Mouse (Mus musculus): ENCODE measurements around the gene Gm14214. TPM values are rescaled to one million over a fixed set of nuclear protein-coding genes. Genes with fewer than 3 reads are reported as not detected.

Gene Gm14214
- not detected in 2 replicates for total RNA-seq (2012; rRNA removed)

DNA sequence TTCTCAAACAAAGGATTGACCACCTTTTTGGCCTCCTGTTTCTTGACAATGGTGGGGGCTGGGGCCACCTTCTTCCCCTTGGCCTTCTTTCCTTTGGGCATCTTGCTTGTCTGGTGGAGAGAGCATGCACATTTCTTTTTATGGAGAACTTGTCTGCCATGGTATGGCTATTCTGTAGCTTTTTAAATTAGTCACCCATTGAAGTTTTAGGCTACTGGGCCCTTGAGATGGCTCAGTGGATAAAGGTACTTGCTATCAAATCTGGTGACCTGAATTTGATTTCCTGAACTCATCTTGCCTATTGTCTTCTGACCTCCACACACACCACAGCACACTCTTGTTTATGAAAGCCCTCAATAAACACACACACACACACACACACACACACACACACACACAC is at the start of gene Gm14214:
Gene Gm14214, minus strand, starts transcription at position 101 of the 400 bp plus-strand sequence.
- no peak within 1 kb of the TSS for H3K27ac ChIP-seq (ENCODE audit: insufficient read depth, low read depth, low read length, poor library complexity, severe bottlenecking)
- no peak within 1 kb of the TSS for H3K9ac ChIP-seq (ENCODE audit: insufficient read depth, low read depth, low read length, poor library complexity, severe bottlenecking)
- H3K4me1 ChIP-seq (ENCODE audit: control insufficient read depth in 2 of 2, insufficient read depth in 2 of 2, low read length in 2 of 2, poor library complexity in 1 of 2), result no peaks in the 10 kb centered on the region
- TF ChIP-seq CHD2 (IDR thresholded peaks at IDR 0.05; ENCODE audit: low read depth, low read length) (no peak), ZNF384 (IDR thresholded peaks at IDR 0.05; ENCODE audit: low read depth, low read length) (no peak), HCFC1 (IDR thresholded peaks at IDR 0.05; ENCODE audit: borderline replicate concordance, insufficient read depth, low read length) (no peak), ZC3H11A (IDR thresholded peaks at IDR 0.05; ENCODE audit: borderline replicate concordance, low read depth, low read length) (no peak), MAFK (IDR thresholded peaks at IDR 0.05; ENCODE audit: insufficient read depth, low read depth, low read length) (no peak)
- H3K36me3 ChIP-seq (ENCODE audit: control insufficient read depth, insufficient read depth, low read length, poor library complexity, severe bottlenecking), result no peaks in the 10 kb centered on the region
- no peak for DNase-seq (ENCODE audit: low read depth, low spot score)
- H3K4me3 ChIP-seq (ENCODE audit: insufficient read depth in 1 of 2, low read depth in 1 of 2, low read length in 2 of 2, poor library complexity in 1 of 2, severe bottlenecking in 1 of 2), result no peak within 1 kb of the TSS
- in situ Hi-C loops (cut with MboI; ENCODE audit: low sequenced_read_pairs in 2 of 2, unreplicated experiment in 2 of 2), result no loop called here
- H3K9me3 ChIP-seq (ENCODE audit: control insufficient read depth, insufficient read depth, low read depth, low read length), result no peaks in the 10 kb centered on the region

DNA sequence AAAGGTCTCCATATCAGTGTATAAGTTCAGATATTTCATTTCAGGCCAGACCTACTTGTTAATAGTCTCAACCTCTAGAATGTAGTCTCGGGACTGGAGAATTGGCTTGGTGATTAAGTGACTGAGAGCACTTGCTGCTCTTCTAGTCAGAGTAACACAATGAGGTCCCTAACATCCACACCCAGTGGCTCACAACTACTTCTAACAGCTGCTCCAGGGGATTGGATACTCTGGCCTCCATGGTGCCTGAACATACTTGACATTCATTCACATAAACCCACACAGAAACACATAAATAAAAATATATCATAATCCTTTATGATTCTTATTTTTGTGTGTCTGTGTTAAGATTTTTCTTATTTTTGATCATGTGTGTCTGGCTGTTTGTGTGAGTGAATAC is 48.8 kb upstream of the Gm14214 start:
- in situ Hi-C loops (cut with MboI; ENCODE audit: low sequenced_read_pairs in 2 of 2, unreplicated experiment in 2 of 2), result no loop called here
- TF ChIP-seq CHD2 (IDR thresholded peaks at IDR 0.05; ENCODE audit: low read depth, low read length) (no peak), ZNF384 (IDR thresholded peaks at IDR 0.05; ENCODE audit: low read depth, low read length) (no peak), HCFC1 (IDR thresholded peaks at IDR 0.05; ENCODE audit: borderline replicate concordance, insufficient read depth, low read length) (no peak), ZC3H11A (IDR thresholded peaks at IDR 0.05; ENCODE audit: borderline replicate concordance, low read depth, low read length) (no peak), MAFK (IDR thresholded peaks at IDR 0.05; ENCODE audit: insufficient read depth, low read depth, low read length) (no peak)
- H3K36me3 ChIP-seq (ENCODE audit: control insufficient read depth, insufficient read depth, low read length, poor library complexity, severe bottlenecking), result no peaks in the 10 kb centered on the region
- H3K4me1 ChIP-seq (ENCODE audit: control insufficient read depth in 2 of 2, insufficient read depth in 2 of 2, low read length in 2 of 2, poor library complexity in 1 of 2), result no peaks in the 10 kb centered on the region; a peak in 1 of 4 replicates
- H3K9ac ChIP-seq (ENCODE audit: insufficient read depth, low read depth, low read length, poor library complexity, severe bottlenecking), result no peak overlapping the region
- H3K4me3 ChIP-seq (ENCODE audit: insufficient read depth in 1 of 2, low read depth in 1 of 2, low read length in 2 of 2, poor library complexity in 1 of 2, severe bottlenecking in 1 of 2), result no peak overlapping the region
- H3K9me3 ChIP-seq (ENCODE audit: control insufficient read depth, insufficient read depth, low read depth, low read length), result no peaks in the 10 kb centered on the region
- H3K27ac ChIP-seq (ENCODE audit: insufficient read depth, low read depth, low read length, poor library complexity, severe bottlenecking), result no peak overlapping the region
- DNase-seq (ENCODE audit: low read depth, low spot score), result no peak

DNA sequence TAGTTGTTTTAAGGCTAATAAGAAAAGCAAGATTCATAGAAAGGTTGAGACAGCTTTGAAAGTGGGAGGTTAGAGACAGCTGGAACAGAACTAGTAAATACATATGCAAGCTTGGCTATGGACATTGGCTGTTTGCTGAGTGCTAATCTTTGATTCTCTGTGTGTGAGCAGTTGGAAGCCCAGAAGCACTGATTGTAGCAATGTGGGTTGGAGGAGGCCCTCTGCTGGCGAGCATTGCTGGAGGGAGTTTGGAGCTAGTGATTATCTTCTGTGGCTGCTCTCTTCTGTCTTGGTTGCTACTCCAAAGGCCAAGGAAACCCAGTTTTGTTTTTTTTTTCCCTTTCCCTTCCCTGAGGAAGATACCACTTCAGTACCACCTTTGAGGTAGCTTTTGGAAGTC is 48.0 kb upstream of the Gm14214 start:
- TF ChIP-seq CHD2 (IDR thresholded peaks at IDR 0.05; ENCODE audit: low read depth, low read length) (no peak), ZC3H11A (IDR thresholded peaks at IDR 0.05; ENCODE audit: borderline replicate concordance, low read depth, low read length) (no peak), HCFC1 (IDR thresholded peaks at IDR 0.05; ENCODE audit: borderline replicate concordance, insufficient read depth, low read length) (no peak), ZNF384 (IDR thresholded peaks at IDR 0.05; ENCODE audit: low read depth, low read length) (no peak), MAFK (IDR thresholded peaks at IDR 0.05; ENCODE audit: insufficient read depth, low read depth, low read length) (no peak)
- in situ Hi-C loops (cut with MboI; ENCODE audit: low sequenced_read_pairs in 2 of 2, unreplicated experiment in 2 of 2), result no loop called here
- Histone ChIP-seq H3K4me1 (ENCODE audit: control insufficient read depth in 2 of 2, insufficient read depth in 2 of 2, low read length in 2 of 2, poor library complexity in 1 of 2) (no peaks in the 10 kb centered on the region; a peak in 1 of 4 replicates), H3K9ac (ENCODE audit: insufficient read depth, low read depth, low read length, poor library complexity, severe bottlenecking) (no peak overlapping the region), H3K4me3 (ENCODE audit: insufficient read depth in 1 of 2, low read depth in 1 of 2, low read length in 2 of 2, poor library complexity in 1 of 2, severe bottlenecking in 1 of 2) (no peak overlapping the region), H3K36me3 (ENCODE audit: control insufficient read depth, insufficient read depth, low read length, poor library complexity, severe bottlenecking) (no peaks in the 10 kb centered on the region), H3K27ac (ENCODE audit: insufficient read depth, low read depth, low read length, poor library complexity, severe bottlenecking) (no peak overlapping the region), H3K9me3 (ENCODE audit: control insufficient read depth, insufficient read depth, low read depth, low read length) (no peaks in the 10 kb centered on the region)
- peak; percentile 25 for DNase-seq (ENCODE audit: low read depth, low spot score)

DNA sequence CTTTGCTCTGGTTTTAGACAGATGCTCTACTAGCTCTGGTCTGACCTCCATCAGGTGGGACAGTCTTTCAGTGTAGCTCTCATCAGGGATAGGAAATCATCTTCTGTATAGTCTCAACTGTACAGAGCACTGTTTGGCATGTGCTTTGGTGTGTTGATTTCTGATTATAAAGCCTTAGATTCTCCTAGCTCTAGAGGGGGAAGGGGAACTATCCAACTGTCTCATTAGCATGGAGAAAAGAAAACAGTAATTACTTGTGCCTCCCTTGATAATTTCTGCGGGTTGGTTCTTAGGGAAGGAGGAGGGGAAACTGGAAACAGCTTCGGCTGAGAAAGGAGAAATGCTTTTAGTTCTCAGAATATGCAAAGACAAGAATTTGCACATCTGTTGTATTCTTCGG is 47.3 kb upstream of the Gm14214 start:
- no peaks in the 10 kb centered on the region for H3K36me3 ChIP-seq (ENCODE audit: control insufficient read depth, insufficient read depth, low read length, poor library complexity, severe bottlenecking)
- no peak overlapping the region for H3K4me3 ChIP-seq (ENCODE audit: insufficient read depth in 1 of 2, low read depth in 1 of 2, low read length in 2 of 2, poor library complexity in 1 of 2, severe bottlenecking in 1 of 2)
- H3K9ac ChIP-seq (ENCODE audit: insufficient read depth, low read depth, low read length, poor library complexity, severe bottlenecking), result no peak overlapping the region
- H3K27ac ChIP-seq (ENCODE audit: insufficient read depth, low read depth, low read length, poor library complexity, severe bottlenecking), result no peak overlapping the region
- H3K4me1 ChIP-seq (ENCODE audit: control insufficient read depth in 2 of 2, insufficient read depth in 2 of 2, low read length in 2 of 2, poor library complexity in 1 of 2), result peaks cover 0 to 2% of the 10 kb centered on the region in 2 experiments; a peak in 1 of 4 replicates
- no peak for DNase-seq (ENCODE audit: low read depth, low spot score)
- in situ Hi-C loops (cut with MboI; ENCODE audit: low sequenced_read_pairs in 2 of 2, unreplicated experiment in 2 of 2), result no loop called here
- no peaks in the 10 kb centered on the region for H3K9me3 ChIP-seq (ENCODE audit: control insufficient read depth, insufficient read depth, low read depth, low read length)
- no peak for TF ChIP-seq CHD2 (IDR thresholded peaks at IDR 0.05; ENCODE audit: low read depth, low read length)
- TF ChIP-seq ZC3H11A (IDR thresholded peaks at IDR 0.05; ENCODE audit: borderline replicate concordance, low read depth, low read length), result no peak
- no peak for TF ChIP-seq ZNF384 (IDR thresholded peaks at IDR 0.05; ENCODE audit: low read depth, low read length)
- no peak for TF ChIP-seq HCFC1 (IDR thresholded peaks at IDR 0.05; ENCODE audit: borderline replicate concordance, insufficient read depth, low read length)
- no peak for TF ChIP-seq MAFK (IDR thresholded peaks at IDR 0.05; ENCODE audit: insufficient read depth, low read depth, low read length)

DNA sequence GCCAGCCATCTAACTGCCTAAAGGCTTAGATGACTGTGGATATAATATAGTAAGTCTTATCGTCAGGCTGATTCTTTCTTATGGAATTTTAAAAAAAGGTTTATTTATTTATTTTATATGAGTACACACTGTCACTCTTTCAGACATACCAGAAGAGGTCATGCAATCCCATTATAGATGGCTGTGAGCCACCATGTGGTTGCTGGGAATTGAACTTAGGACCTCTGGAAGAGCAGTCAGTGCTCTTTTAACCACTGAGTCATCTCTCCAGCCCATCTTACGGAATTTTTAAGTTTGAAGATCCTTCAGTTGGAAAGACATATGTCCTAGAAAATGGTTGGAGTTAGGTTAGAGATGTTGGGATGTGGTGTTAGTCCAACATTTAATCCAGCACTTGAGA is 43.6 kb upstream of the Gm14214 start:
- Histone ChIP-seq H3K36me3 (ENCODE audit: control insufficient read depth, insufficient read depth, low read length, poor library complexity, severe bottlenecking) (no peaks in the 10 kb centered on the region; the same call in 1 of the 2 replicates), H3K27ac (ENCODE audit: insufficient read depth, low read depth, low read length, poor library complexity, severe bottlenecking) (no peak overlapping the region), H3K4me3 (ENCODE audit: insufficient read depth in 1 of 2, low read depth in 1 of 2, low read length in 2 of 2, poor library complexity in 1 of 2, severe bottlenecking in 1 of 2) (no peak overlapping the region), H3K9ac (ENCODE audit: insufficient read depth, low read depth, low read length, poor library complexity, severe bottlenecking) (no peak overlapping the region), H3K4me1 (ENCODE audit: control insufficient read depth in 2 of 2, insufficient read depth in 2 of 2, low read length in 2 of 2, poor library complexity in 1 of 2) (peaks cover 0 to 2% of the 10 kb centered on the region in 2 experiments; a peak in 1 of 4 replicates), H3K9me3 (ENCODE audit: control insufficient read depth, insufficient read depth, low read depth, low read length) (no peaks in the 10 kb centered on the region)
- TF ChIP-seq ZC3H11A (IDR thresholded peaks at IDR 0.05; ENCODE audit: borderline replicate concordance, low read depth, low read length) (no peak), CHD2 (IDR thresholded peaks at IDR 0.05; ENCODE audit: low read depth, low read length) (no peak), HCFC1 (IDR thresholded peaks at IDR 0.05; ENCODE audit: borderline replicate concordance, insufficient read depth, low read length) (no peak), MAFK (IDR thresholded peaks at IDR 0.05; ENCODE audit: insufficient read depth, low read depth, low read length) (no peak), ZNF384 (IDR thresholded peaks at IDR 0.05; ENCODE audit: low read depth, low read length) (no peak)
- no peak for DNase-seq (ENCODE audit: low read depth, low spot score)
- in situ Hi-C loops (cut with MboI; ENCODE audit: low sequenced_read_pairs in 2 of 2, unreplicated experiment in 2 of 2), result no loop called here

Data from ES-E14 (cell line).